Comparison of ENCODE assay signal across 7 mouse cellular contexts in the genomic region with DNA sequence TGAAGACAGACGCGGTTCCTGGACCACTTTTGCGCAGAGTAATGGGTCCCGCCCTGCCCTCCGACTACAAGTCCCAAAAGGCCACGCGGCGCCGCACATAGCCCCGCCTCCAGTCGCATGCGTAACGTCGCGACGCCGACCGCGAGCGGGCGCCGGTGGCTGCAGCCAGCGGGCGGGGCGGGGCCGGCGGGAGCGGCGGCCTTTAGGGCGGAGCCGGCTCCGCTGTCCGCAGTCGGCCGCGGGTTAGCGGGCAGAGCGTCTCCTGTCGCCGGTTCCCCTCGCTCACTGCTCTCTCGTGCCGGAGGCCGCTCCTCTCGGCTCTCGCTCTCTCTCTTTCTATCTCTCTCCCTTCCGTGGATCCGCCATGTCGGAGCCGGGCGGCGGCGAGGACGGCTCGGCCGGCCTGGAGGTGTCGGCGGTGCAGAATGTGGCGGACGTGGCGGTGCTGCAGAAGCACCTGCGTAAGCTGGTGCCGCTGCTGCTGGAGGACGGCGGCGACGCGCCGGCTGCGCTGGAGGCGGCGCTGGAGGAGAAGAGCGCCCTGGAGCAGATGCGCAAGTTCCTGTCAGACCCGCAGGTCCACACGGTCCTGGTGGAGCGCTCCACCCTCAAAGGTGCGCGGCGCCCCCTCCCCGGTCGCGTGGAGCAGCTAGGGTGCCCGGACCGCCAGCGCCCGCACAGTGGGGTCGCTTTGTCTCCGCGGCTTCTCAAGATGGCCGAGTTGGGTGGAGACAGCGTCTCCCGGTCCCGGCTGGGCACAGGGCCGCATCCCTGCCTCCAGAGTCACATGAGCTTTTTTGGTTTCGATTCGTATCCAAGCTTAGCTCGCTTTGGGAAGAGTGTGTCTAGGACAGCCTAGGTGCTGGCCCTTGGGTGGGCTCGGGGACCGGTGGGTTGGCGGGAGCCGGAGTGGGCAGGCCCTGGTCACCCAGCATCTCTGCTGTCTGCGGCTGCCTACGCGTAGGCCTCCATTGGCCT. TPM values are rescaled to one million over a fixed set of nuclear protein-coding genes. Genes with fewer than 3 reads are reported as not detected.
DNase-seq lines count a peak whose midpoint lies in the region; ATAC-seq lines count a peak whose summit lies in the region.

Dync1h1 (plus strand) TSS at position 212 of the 978 bp plus-strand sequence.

- peak within 1 kb of the TSS; percentile 93 for H3K4me2 ChIP-seq in midbrain, embryonic 13.5 days (replicated peaks)

- ATAC-seq in granulocyte monocyte progenitor cell, adult 5-6 weeks (replicated peaks; ENCODE audit: poor library complexity, severe bottlenecking) = peak; percentile 79
- peak; percentile 93 for ATAC-seq in midbrain, embryonic 13.5 days

- peak within 1 kb of the TSS; percentile 98 for H3K4me3 ChIP-seq in embryonic facial prominence, embryonic 10.5 days
- peak within 1 kb of the TSS; percentile 99 for H3K4me3 ChIP-seq in limb, embryonic 10.5 days
- peak within 1 kb of the TSS; percentile 99 for H3K4me3 ChIP-seq in midbrain, embryonic 13.5 days (replicated peaks)

- peaks cover 21% of the 10 kb centered on the region for H3K36me3 ChIP-seq in embryonic facial prominence, embryonic 10.5 days (replicated peaks)
- peaks cover 17% of the 10 kb centered on the region for H3K36me3 ChIP-seq in limb, embryonic 10.5 days
- no peaks in the 10 kb centered on the region for H3K36me3 ChIP-seq in midbrain, embryonic 13.5 days

- peak within 1 kb of the TSS; percentile 99 for H3K9ac ChIP-seq in midbrain, embryonic 13.5 days (replicated peaks)

- peaks cover 28% of the 10 kb centered on the region for H3K4me1 ChIP-seq in embryonic facial prominence, embryonic 10.5 days
- H3K4me1 ChIP-seq in limb, embryonic 10.5 days = peaks cover 24% of the 10 kb centered on the region
- H3K4me1 ChIP-seq in midbrain, embryonic 13.5 days (replicated peaks) = peaks cover 33% of the 10 kb centered on the region

- H3K9me3 ChIP-seq in embryonic facial prominence, embryonic 10.5 days = no peaks in the 10 kb centered on the region
- no peaks in the 10 kb centered on the region for H3K9me3 ChIP-seq in limb, embryonic 10.5 days (replicated peaks)
- H3K9me3 ChIP-seq in midbrain, embryonic 13.5 days = no peaks in the 10 kb centered on the region

- peak; percentile 97 for DNase-seq in adrenal gland, postnatal 10 days
- peak; percentile 94 for DNase-seq in embryonic facial prominence, embryonic 10.5 days (ENCODE audit: low spot score)
- peak; percentile 89 for DNase-seq in kidney, adult 11 months
- peak; percentile 95 for DNase-seq in limb, embryonic 10.5 days (ENCODE audit: low spot score)
- DNase-seq in spleen, adult 12 weeks (ENCODE audit: low spot score) = peak; percentile 92

- H3K27ac ChIP-seq in embryonic facial prominence, embryonic 10.5 days (replicated peaks) = peak within 1 kb of the TSS; percentile 96
- H3K27ac ChIP-seq in limb, embryonic 10.5 days = peak within 1 kb of the TSS; percentile 95
- peak within 1 kb of the TSS; percentile 97 for H3K27ac ChIP-seq in midbrain, embryonic 13.5 days

- peaks cover 20% of the 10 kb centered on the region for H3K27me3 ChIP-seq in embryonic facial prominence, embryonic 10.5 days (replicated peaks; ENCODE audit: low read depth, poor library complexity, severe bottlenecking)
- H3K27me3 ChIP-seq in limb, embryonic 10.5 days (ENCODE audit: low read depth, poor library complexity, severe bottlenecking) = peaks cover 16% of the 10 kb centered on the region
- H3K27me3 ChIP-seq in midbrain, embryonic 13.5 days = 0 out of 2 replicates have a peak, but pooled peaks cover 5% of the 10 kb centered on the region

- WGBS in embryonic facial prominence, embryonic 10.5 days = under 1% methylated on average over 105 of the region's 105 CpGs
- whole genome bisulfite sequencing in limb, embryonic 10.5 days = under 1% methylated on average over 104 of the region's 105 CpGs
- under 1% methylated on average over 105 of the region's 105 CpGs for WGBS in midbrain, embryonic 13.5 days

RNA-seq across cellular contexts. Expression of gene Dync1h1, which starts in this region (rescaled TPM):
- total RNA-seq in adrenal gland, postnatal 10 days (2021) = 100 to 1,000 TPM in 1 of 2 experiments, 10 to 100 TPM in 1; 90.0 to 134 TPM
- polyA plus RNA-seq in embryonic facial prominence, embryonic 10.5 days (2016; fragmentation: Nextera tagmentation; extraction: Ambion mirVana) = 64.2 and 67.5 TPM in 2 replicates
- total RNA-seq in granulocyte monocyte progenitor cell, adult 5-6 weeks (2014; fragmentation: Nextera tagmentation) = 67.0 and 91.1 TPM in 2 replicates
- 78.1 and 161 TPM in 2 replicates for total RNA-seq in granulocyte monocyte progenitor cell, adult 5-6 weeks (2017)
- polyA plus RNA-seq in limb, embryonic 10.5 days (2016; fragmentation: Nextera tagmentation; extraction: Ambion mirVana) = 63.3 and 67.9 TPM in 2 replicates
- polyA plus RNA-seq in midbrain, embryonic 13.5 days (2015; fragmentation: Nextera tagmentation; extraction: Ambion mirVana) = 92.2 and 93.6 TPM in 2 replicates

Comparison
In these comparisons a context has a peak if more than half of its experiments do, and no peak if none do; other contexts are left out.
1. Peak in every context shown above with its lines: DNase-seq, ATAC-seq, H3K4me3 ChIP-seq and H3K27ac ChIP-seq.